Mouse (Mus musculus): ENCODE results near the gene Ticam1.

The Ticam1 gene

GRCm38 (mm10) chr17:56276643-56277566 lies at the start of gene Ticam1:
Gene Ticam1 (minus strand): TSS chr17:56276786.
- in situ Hi-C loops (cut with MboI; ENCODE audit: low sequenced_read_pairs), result no loop called here

- in situ Hi-C loops (cut with MboI; ENCODE audit: low sequenced_read_pairs), result no loop called here
Observed at GRCm38 (mm10) chr17:56325450-56326152, 49.0 kb upstream of the Ticam1 start, which contains the start of gene Kdm4b. Gene Kdm4b (plus strand): TSS chr17:56326062.

DNA sequence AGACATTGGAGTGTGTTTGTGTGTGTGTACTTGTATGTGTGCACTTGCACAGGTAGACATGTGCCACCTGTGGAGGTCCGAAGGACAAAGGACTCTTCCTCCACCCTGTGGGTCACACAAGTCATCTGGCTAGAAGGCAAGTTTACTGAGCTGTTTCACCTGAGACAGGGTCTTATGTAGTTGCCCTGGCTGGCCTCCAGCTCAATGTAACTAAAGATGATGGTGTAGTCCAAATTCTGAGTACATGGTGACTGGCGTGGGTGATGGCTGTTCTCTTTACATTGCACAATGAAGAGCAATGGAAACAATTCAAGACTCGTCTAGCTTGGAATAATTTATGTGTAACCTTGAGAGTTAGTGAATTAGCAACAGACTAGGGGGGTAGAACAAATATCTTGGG lies 47.8 kb upstream of the Ticam1 start:
- in situ Hi-C loops (cut with MboI; ENCODE audit: low sequenced_read_pairs), result no loop called here

DNA sequence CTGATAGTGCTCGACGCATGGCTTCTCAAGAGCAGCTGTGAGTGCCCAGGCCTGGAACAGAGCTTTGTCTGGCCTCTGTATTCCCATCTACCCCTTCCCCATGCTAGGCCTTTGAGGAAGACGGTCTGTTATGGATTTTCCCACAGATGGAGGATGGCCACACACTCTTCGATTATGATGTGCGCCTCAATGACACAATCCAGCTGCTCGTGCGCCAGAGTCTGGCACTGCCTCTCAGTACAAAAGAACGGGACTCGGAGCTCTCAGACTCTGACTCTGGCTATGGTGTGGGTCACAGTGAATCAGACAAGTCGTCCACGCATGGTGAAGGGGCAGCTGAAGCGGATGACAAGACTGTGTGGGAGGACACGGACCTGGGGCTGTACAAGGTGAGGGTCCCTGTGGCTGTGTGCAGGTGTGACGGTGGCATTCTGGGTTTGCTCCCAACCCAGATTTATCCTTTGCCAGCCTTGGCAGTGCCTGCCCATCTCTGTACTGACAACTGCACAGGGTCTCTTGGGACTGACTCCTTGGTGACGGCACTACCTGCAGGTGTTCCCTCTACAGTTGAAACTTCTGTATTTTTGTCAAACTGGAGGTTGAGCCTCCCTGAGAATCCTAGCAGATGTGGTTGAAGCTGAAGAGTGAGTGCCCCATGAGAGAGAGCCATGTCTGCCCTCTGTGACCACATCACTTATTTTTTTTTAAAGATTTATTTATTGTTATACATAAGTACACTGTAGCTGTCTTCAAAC lies 32.8 kb upstream of the Ticam1 start:
- in situ Hi-C loops (cut with MboI; ENCODE audit: low sequenced_read_pairs), result no loop called here

GRCm38 (mm10) chr17:56308088-56308487 lies 31.5 kb upstream of the Ticam1 start:
- in situ Hi-C loops (cut with MboI; ENCODE audit: low sequenced_read_pairs), result no loop called here

- in situ Hi-C loops (cut with MboI; ENCODE audit: low sequenced_read_pairs), result no loop called here
Observed at GRCm38 (mm10) chr17:56305826-56306225, 29.2 kb upstream of the Ticam1 start.

- in situ Hi-C loops (cut with MboI; ENCODE audit: low sequenced_read_pairs), result no loop called here
Observed at GRCm38 (mm10) chr17:56305156-56305555, 28.6 kb upstream of the Ticam1 start.

DNA sequence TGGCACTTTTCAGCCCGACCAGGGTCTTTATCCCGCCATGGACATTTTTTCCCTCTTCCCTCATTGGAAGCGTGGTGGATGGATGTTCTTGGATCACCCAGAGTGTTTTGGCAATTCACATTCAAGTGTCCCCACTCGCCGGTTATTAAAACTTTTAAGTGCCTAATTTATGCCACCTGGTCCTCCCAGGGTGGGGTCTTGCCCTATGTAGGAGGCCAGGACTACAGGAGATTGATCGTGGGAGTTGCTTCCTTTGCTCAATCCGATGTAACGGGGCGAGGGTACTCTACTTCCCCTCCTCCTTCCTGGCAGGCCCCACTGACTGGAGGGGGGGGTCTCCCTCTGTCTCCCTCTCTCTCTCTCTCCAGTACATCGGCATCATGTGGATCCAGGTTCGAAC lies 28.1 kb upstream of the Ticam1 start:
- in situ Hi-C loops (cut with MboI; ENCODE audit: low sequenced_read_pairs), result no loop called here

- in situ Hi-C loops (cut with MboI; ENCODE audit: low sequenced_read_pairs), result no loop called here
Observed at GRCm38 (mm10) chr17:56303847-56304586, 27.4 kb upstream of the Ticam1 start.

DNA sequence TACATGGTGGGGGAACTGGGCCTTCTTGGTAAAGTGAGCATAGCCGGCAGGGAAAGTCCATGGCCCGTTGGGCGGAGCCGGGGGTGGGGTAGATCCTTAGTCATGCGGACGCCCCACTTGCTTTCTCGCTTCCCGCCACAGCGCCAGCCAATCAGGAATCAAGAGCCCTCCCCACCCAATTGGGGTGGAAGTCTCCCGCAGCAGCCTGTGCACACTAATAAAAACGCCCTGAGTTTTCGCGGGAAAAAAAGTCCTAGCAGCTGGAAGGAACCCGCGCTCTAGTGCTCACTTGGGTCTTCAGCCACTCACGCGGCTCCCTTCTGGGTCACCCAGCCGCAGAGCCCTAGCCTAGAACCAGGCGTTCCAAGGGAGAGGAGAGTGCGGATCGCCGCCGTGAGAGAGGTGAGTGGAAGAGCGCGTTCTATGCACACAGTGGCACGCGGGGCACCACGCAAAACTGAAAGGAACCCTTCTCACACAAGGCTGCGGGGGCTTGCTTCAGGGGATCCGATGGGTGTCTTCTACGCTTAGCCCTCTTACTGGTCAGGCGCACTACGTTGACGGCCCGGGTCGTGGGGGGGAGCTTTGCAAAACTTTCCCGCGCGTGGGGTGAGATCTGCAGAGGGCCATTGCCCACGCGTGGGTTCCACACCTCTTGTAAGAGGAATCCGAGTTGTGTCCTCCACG lies 26.7 kb upstream of the Ticam1 start, which contains the start of gene Uhrf1:
Uhrf1 (plus strand) TSS at position 162 of the 687 bp plus-strand sequence.
- in situ Hi-C loops (cut with MboI; ENCODE audit: low sequenced_read_pairs), result no loop called here

DNA sequence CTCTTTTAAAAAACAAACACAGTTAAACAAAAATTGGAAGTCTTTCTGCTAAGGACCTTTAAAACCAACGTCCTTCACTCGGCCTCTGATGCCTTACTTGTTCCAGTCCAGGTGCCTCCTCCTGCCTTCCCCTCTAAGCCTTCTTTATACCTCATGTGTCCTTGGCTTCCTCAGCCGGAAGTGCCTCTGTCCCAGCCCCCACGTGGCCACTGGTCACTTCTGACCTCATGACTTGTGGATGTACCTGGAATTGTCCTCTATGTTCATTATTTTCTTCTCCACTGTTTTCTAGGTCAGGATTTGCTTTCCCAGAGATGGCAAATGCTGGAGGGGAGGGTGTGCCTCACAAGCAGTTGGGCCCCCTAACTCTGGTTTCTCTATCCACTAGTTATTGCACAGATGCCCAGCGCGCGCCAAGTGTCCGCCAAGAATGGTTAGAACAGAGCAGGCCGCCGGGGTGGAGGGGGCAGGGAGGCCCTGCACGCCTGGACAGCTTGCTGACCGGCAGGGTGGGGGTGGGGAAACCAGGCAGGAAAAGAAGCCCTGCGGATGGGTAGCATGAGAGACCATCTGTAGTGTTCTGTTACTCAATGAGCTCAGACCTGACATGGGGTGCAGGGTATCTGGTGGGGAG lies 25.9 kb upstream of the Ticam1 start:
- in situ Hi-C loops (cut with MboI; ENCODE audit: low sequenced_read_pairs), result no loop called here

DNA sequence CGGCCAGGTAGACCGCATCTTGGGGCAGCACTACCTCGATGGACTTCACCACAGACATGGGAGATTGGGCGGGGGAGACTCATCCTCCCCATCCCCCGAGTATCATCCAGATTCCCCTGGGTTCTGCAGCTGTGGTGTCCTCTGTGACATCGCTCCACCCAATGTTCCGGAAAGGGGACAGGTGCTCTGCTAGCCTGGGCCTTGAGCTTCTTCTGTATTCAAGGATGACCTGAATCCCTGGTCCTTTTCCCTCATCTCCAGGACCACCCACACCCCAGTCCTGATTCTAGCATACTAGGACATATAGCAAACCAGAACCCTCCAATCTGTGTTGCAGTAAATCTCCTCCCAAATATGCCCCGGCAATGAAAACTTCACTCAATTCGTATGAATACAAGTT lies 23.6 kb upstream of the Ticam1 start, which contains the start of gene Arrdc5:
Arrdc5 (minus strand) TSS at position 101 of the 400 bp plus-strand sequence.
- in situ Hi-C loops (cut with MboI; ENCODE audit: low sequenced_read_pairs), result no loop called here

DNA sequence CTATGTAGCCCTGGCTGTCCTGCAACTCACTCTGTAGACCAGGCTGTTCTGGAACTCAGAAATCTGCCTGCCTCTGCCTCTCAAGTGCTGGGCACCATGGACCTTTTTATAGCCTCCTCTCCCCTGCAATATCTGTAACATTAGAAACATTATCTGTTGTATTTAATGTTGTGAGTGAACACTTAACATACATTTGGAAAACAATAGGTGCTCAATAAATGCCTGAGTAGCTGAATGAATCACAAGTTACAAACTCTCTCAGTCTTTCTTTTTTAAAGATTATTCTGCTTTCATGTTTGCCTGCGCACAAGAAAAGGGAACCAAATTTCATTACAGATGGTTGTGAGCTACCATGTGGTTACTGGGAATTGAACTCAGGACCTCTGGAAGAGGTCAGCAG lies 21.7 kb upstream of the Ticam1 start:
- in situ Hi-C loops (cut with MboI; ENCODE audit: low sequenced_read_pairs), result no loop called here

GRCm38 (mm10) chr17:56296201-56296600 lies 19.6 kb upstream of the Ticam1 start:
- in situ Hi-C loops (cut with MboI; ENCODE audit: low sequenced_read_pairs), result no loop called here

- in situ Hi-C loops (cut with MboI; ENCODE audit: low sequenced_read_pairs), result no loop called here
Observed at GRCm38 (mm10) chr17:56294241-56294640, 17.7 kb upstream of the Ticam1 start.

- in situ Hi-C loops (cut with MboI; ENCODE audit: low sequenced_read_pairs), result no loop called here
Observed at GRCm38 (mm10) chr17:56293291-56293690, 16.7 kb upstream of the Ticam1 start.

GRCm38 (mm10) chr17:56292531-56293222 lies 16.1 kb upstream of the Ticam1 start, which contains the start of gene Plin3:
Gene Plin3 (minus strand): TSS chr17:56292873.
- in situ Hi-C loops (cut with MboI; ENCODE audit: low sequenced_read_pairs), result no loop called here

DNA sequence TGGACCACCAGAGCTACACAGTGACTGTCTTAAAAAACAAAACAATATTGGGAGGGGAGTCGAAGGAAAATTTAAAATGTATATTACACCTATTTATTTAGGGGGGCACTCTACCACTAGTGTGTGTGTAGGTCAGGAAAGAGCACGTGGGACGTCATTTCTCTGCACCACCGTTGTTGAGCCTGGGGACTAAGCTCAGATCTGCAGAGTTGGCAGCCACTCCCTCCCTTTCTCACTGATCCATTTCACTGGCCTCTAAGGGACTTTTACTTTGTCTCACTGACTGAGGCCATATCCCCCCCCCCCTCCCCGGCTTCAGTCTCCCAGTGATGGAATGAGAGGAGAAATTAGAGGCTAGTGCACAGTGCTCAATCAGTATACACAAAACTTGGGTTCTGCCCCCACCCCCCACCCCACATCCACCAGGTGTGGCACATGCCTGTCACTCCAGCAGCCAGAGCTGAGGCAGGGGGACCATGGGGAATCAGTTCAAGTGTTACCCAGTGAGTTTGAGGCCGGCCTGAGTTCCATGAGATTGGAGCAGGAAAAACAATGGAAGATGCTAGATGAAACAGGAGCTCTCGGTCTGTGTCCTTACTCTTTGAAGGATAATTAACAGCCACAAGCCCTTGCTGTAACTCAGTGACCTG lies 15.4 kb upstream of the Ticam1 start:
- in situ Hi-C loops (cut with MboI; ENCODE audit: low sequenced_read_pairs), result no loop called here

Data from CH12F3 (cell line).